Comparison of ENCODE assay signal across 28 mouse cellular contexts in the genomic region with DNA sequence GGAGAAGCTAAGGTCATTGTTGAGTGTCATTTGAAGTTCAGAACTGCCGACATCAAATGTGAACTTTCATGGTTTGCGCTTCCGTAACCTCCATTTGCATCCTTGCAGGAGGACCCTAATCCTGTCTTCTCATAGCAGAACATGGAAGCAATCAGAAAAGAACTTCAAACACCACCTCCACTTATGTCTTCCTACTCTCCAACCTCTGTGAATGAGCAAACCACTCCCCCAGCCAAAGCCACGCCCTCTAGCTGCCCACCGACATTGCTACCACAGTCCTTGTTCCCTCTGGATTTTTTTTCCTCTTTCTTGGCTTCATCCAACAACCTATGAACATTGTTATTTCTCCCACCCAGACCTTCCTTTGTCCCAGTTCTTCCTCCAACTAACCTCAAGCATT.
"Had no signal": no experiment of that assay in that cellular context is flagged by ENCODE, and none has a peak within 500 bp of the region (broad histone marks: within the 10 kb centered on the region; RNA-seq: fewer than 3 reads in every experiment).

No protein-coding gene starts in this region.

- ATAC-seq: forebrain, embryonic 13.5 days; forebrain, embryonic 14.5 days; forebrain, embryonic 15.5 days; forebrain, embryonic 16.5 days; forebrain, postnatal 0 days had no signal

- H3K36me3 ChIP-seq: embryonic facial prominence, embryonic 10.5 days; embryonic facial prominence, embryonic 12.5 days; embryonic facial prominence, embryonic 13.5 days; embryonic facial prominence, embryonic 15.5 days; forebrain, embryonic 10.5 days; forebrain, embryonic 12.5 days; forebrain, embryonic 15.5 days had no signal

- H3K9ac ChIP-seq: embryonic facial prominence, embryonic 12.5 days; embryonic facial prominence, embryonic 13.5 days; embryonic facial prominence, embryonic 15.5 days; forebrain, embryonic 12.5 days; forebrain, embryonic 13.5 days; forebrain, embryonic 15.5 days; forebrain, postnatal 0 days had no signal

- H3K27ac ChIP-seq: embryonic facial prominence, embryonic 10.5 days; embryonic facial prominence, embryonic 12.5 days; embryonic facial prominence, embryonic 13.5 days; embryonic facial prominence, embryonic 15.5 days; forebrain, embryonic 10.5 days; forebrain, embryonic 12.5 days; forebrain, embryonic 13.5 days; forebrain, embryonic 15.5 days; gastrocnemius, adult 2 months; heart, adult 2 months had no signal

- H3K4me2 ChIP-seq: embryonic facial prominence, embryonic 12.5 days; embryonic facial prominence, embryonic 13.5 days; embryonic facial prominence, embryonic 15.5 days; forebrain, embryonic 12.5 days; forebrain, embryonic 13.5 days; forebrain, embryonic 15.5 days had no signal

- H3K4me3 ChIP-seq: embryonic facial prominence, embryonic 10.5 days; embryonic facial prominence, embryonic 12.5 days; embryonic facial prominence, embryonic 13.5 days; embryonic facial prominence, embryonic 15.5 days; erythroblast, embryonic 14.5 days; forebrain, embryonic 10.5 days; forebrain, embryonic 12.5 days; forebrain, embryonic 13.5 days; forebrain, embryonic 15.5 days; gastrocnemius, adult 2 months; heart, adult 2 months had no signal

- H3K27me3 ChIP-seq: embryonic facial prominence, embryonic 12.5 days; embryonic facial prominence, embryonic 15.5 days; forebrain, embryonic 12.5 days; forebrain, embryonic 13.5 days; forebrain, embryonic 15.5 days had no signal

- H3K9me3 ChIP-seq: embryonic facial prominence, embryonic 10.5 days; embryonic facial prominence, embryonic 12.5 days; embryonic facial prominence, embryonic 13.5 days; embryonic facial prominence, embryonic 15.5 days; forebrain, embryonic 10.5 days; forebrain, embryonic 12.5 days; forebrain, embryonic 13.5 days; forebrain, embryonic 15.5 days had no signal

- DNase-seq: cerebellum, adult 8-10 months; cerebellum, adult 9-10 months; cerebellum, adult 9-11 months; cerebellum, postnatal 10 days; cerebellum, postnatal 14 days; cerebellum, postnatal 25 days; cerebellum, postnatal 36 days; embryo, embryonic 11 days; forebrain, postnatal 0 days; gastrocnemius, adult 2 months; gastrocnemius, postnatal 10 days; gastrocnemius, postnatal 14 days; gastrocnemius, postnatal 25 days; gastrocnemius, postnatal 36 days; heart, adult 11 months; heart, adult 18-20 months; heart, adult 2 months had no signal

- H3K4me1 ChIP-seq: embryonic facial prominence, embryonic 13.5 days; embryonic facial prominence, embryonic 15.5 days had no signal
